Mouse (Mus musculus) kidney, adult 18-20 months (tissue): Measurements from ENCODE around the gene Pigw.

ENCODE experiments used
- DNase-seq: peaks from one replicate; pipeline ENCODE4 v3.0.0; 2021

Pigw gene

DNA sequence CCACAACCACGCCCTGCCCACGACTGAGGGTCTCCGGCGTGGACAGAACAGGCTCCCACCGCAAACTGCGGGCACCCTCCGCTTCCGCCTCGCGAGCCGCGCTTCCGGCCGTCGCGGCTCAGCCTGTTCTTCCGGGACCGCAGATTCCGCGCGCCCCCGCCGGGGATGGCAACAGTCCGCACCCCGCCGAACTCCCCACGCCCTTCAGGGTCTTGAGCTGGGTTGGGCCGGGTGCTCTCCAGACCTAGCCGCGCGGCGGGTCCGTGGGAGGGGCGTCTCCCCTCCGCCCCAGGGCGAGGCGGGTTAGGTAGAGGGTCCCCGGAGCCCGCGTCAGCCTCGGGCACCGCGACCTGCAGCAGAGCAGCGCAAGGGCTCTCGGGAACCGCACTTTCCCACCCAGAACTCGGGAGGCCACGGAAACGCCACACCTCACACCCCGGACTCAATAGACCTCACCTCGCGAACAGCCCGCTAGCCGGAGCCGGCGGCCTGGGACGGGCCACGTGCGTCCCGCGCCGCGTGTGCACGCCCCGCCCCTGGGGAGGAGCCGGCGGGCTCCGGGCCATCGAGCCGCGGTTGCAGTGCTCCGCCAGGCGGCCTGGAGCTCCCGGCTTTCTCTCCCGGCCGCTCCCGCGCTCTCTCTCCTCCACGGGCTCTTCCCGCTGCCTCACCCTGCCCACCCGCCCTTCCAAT is at the start of gene Pigw, which contains the start of gene Myo19:
Gene Pigw, minus strand, starts transcription at position 514 of the 693 bp plus-strand sequence.
Gene Myo19, plus strand, starts transcription at position 377 of the 693 bp plus-strand sequence.
- peak; percentile 87 for DNase-seq

DNA sequence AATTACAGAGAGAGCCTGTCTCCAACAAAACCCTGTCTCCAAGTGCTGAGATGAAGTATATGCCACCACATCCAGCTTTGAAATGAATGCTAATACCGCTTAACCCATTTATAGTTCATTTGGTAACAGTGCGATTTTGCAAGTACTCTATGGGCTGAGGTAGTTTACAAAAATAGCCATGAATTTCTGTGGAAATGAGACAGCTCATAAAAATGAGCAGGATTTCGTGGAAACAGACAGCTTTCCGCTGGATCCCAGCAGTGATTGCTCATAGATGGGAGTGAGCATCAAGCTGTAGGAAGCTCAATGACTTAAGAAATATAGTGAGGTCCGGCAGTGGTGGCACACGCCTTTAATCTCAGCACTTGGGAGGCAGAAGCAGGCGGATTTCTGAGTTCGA is 40.9 kb upstream of the Pigw start:
- no peak for DNase-seq

DNA sequence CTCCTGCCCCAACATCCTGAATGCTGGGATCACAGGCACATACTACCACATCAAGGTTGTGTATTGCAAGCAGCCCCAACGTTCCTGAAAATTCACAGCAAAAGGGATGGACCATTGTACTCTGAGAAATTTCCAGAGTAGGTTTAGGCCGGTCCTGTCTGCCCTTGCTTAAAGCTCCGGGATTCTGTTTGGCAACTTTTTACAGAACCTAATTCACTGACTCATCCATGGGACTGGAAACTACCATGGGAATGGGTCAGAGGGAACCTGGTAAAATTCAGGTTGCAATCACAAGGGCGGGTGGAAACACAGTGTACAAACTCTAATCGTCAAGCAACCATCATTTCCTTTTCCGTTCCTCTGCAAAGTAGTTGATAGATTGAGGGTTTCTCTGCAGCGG is 39.9 kb upstream of the Pigw start:
- DNase-seq, result no peak

DNA sequence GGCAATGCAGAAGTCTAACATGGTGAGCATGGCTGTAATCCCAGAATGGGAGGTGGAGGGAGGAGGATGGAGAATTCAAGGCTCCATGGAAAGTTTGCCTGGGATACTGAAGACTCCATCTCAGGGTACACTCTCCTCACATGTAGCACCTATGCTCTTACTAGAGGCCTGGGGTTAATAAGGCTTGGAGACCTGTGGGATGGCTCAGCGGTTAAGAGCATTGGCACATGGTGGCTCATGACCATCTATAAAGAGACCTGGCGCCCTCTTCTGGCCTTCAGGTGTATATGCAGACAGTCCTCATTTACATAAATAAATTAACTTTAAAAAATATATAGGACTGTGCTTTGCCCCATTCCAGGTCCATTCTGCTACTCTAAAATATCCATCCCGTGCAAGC is 39.2 kb upstream of the Pigw start:
- peak; percentile 52 for DNase-seq

- DNase-seq, result peak; percentile 91
Measured at GRCm38 (mm10) chr11:84918425-84918824, 38.3 kb upstream of the Pigw start.

- no peak for DNase-seq
Measured at GRCm38 (mm10) chr11:84916703-84917300, 36.7 kb upstream of the Pigw start.

GRCm38 (mm10) chr11:84916053-84916702 is 36.1 kb upstream of the Pigw start, which contains the start of gene Znhit3:
Znhit3 (minus strand) TSS chr11:84916366.
- DNase-seq, result peak; percentile 84

DNA sequence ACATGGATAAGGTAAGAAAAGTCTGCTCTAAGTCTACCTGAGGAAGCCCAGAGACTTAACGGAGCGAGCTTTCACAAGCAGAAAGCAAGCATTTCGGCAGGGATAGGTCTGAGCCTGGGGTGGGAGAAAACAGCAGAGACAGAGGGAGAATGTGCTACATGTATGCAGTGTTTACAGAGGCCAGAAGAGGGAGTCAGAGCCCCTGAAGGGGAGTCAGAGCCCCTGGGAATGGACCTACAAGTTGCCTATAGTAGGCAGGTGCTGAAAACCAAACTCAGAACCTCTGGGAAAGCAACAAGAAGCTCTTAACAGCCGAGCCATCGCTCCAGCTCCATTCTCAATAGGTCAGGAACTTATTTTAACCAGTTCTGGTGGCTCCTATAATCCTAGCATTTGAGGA is 34.6 kb upstream of the Pigw start:
- no peak for DNase-seq

DNA sequence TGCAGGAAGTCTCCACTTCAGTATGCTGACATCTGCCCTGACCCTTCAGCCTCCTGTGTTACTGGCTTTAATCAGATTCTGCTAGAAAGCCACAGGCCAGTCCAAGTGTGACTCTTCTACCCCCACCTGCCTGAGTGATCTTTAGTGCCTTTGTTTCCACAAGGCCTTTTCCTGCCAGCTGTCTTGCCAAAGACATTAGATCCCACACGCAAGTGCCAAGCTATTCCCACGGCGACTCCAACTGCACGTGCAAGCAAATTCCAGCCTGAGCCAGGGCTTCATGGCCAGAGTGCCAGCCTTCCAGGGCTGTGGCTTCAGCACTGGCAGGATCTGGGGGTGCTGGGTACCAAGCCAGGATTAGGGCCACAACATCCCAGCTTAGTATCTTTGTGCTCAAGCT is 30.3 kb upstream of the Pigw start:
- DNase-seq, result no peak

DNA sequence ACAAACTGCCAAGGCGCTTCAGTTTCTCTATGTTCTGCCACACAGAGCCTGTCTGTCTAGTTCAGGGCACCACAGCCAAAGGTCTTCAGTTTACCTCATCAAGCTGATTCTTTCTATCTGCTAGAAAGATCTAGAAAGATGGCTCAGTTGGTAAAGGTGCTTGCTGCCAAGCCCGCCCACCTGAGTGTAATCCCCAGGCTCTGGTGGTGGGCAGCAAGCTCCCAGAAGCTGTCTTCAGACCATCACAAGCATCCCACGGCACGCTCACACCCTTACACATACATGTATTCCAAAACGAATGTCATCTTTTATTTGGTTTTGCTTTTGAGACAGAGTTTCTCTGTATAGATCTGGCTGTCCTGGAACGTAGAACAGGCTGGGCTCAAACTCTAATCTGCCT is 28.4 kb upstream of the Pigw start:
- DNase-seq, result no peak

- DNase-seq, result no peak
Measured at GRCm38 (mm10) chr11:84907081-84907480, 27.0 kb upstream of the Pigw start.

DNA sequence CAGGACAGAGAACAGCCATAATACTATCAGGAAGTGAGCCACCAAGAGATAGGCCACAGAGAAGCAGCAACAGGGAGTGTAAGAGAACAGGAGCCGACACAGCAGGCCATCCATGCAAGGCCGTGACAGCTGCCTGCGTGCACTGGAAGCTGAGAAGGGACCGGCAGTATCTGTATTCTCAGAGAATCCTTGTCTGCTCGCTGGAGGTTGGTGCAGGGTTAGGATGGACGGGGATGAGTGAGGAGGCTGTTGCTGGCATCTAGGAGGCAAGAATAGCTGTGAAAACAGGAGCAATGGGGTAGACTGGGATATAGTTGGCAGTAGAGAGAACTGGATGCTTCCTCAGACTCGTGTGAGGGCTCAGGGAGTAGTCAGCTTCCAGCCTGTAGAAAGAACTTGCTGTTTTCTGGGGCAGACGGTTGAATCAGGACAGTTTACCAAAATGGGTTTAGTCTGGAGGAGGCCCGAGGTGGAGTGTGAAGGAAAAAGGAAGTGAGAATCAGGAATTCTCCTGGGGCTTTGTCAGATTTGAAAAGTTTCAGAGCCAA is 24.6 kb upstream of the Pigw start:
- DNase-seq, result no peak

GRCm38 (mm10) chr11:84893113-84893512 is 13.0 kb upstream of the Pigw start:
- no peak for DNase-seq

DNA sequence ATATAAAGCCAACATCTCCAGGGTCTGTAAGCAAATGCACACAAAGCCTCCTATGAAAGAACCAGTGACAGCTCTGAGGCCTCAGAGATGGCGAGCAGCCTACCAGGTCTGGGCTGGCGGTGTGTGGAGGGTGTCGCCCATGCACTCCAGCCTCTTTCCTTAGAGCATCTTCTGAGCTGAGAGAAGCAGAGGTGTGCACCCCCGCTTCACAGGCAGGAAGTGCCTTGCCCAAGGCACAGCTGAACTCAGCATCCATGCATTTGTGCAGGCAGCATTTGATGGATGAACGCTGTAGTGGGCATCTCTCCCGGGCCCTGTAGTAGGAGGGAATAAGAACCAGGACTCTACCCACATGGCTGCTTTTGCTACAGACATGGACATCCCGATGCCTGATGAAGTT is 11.6 kb upstream of the Pigw start:
- no peak for DNase-seq

DNA sequence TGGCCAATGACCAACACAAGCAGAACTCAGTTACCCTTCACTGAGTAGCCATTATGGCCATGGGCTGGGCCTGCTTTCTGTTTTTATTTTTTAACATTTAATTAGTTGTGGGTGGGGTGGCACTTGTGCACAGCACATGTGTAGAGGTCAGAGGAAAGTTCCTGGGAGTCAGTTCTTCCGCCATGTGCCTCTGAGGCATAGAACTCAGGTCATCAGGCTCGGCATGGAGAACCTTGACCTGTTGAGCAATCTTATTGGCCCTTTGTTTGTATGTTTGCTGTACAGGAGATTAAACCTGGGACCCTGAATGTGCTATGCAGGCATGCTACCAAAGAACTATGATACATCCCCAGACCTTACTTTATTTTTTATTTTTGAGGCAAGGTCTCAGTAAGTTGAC is 9.4 kb upstream of the Pigw start:
- no peak for DNase-seq

GRCm38 (mm10) chr11:84888025-84888424 is 7.9 kb upstream of the Pigw start:
- no peak for DNase-seq

DNA sequence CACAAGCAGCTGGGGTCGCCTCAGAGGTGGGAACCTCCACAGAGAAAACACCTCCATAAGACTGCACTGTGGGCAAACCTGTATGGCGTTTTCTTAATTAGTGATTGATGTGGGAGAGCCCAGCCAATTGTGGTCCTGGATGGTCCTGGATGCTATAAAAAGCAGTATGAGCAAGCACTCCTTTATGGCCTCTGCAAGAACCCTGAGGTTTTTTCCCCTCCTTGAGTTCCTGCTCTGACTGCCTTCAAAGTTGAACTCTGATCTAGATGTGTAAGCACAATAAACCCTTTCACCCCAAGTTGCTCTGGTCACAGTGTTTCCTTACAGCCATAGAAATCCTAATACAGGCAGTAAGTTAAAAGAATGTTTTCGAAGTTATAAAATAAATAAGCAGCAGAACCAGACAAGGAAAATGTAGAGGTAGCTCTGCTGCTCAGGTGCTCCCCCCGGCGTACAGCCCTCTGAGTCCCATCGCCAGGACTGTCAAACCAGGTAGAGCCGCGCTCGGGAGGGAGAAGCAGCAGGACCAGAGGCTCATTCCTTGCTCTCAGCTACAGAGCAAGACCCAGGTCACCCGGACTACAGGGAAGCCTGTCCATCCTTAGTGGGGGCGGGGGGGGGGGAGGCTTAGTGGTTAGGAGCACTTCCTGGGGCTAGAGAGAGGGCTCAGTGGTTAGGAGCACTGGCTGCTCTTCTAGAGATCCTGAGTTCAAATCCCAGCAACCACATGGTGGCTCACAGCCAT is 6.9 kb upstream of the Pigw start:
- DNase-seq, result no peak

- peak; percentile 37 for DNase-seq
Measured at GRCm38 (mm10) chr11:84886236-84886635, 6.2 kb upstream of the Pigw start.

GRCm38 (mm10) chr11:84885238-84885637 is 5.2 kb upstream of the Pigw start:
- DNase-seq, result no peak

- no peak for DNase-seq
Measured at GRCm38 (mm10) chr11:84882346-84882745, 2.3 kb upstream of the Pigw start.

DNA sequence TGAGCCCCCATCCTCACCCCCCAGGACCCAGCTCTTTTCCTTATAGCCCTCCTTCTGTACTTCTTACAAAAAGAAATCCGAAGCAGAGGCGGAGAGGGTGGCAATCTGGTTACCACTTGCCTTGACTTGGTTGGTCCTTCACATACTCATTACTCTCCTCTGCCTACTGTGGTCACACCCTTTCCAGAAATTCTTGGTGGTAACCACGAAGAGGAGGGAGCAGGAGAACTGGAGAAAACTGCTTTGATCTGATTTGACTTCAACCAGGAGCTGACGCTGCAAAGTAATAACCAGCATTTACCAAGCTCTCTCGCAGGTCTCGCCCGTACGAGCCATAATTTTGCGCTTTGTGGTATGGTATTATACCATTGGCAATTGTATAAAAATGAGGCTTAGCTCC is 886 bp upstream of the Pigw start:
- no peak for DNase-seq

DNA sequence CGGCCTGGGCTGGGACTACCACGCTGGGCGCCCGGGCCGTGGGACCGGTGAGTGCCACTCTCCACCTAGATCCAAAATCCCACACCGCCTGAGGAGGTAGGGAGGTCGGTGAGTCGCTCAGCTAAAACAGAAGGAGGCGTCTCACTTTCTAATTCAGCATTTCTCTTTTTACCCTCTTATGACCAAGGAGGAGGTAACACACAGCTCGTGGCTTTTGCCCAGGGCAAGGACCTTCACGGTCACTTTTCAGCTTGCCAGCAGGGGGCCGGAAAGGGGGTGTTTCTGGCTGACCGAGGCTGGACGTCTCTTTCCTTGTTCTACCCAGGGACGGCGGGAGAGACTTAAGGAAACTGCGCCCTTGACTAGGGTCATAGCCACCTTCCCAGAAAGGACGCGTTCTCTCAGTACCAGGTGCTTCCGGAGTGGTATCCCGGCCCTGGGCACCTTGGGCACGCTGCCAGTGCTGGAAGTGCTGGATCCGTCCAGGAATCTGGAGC is 428 bp upstream of the Pigw start:
- DNase-seq, result peak; percentile 77
